Mouse (Mus musculus): ENCODE measurements at regions not wholly inside any gene's neighbourhood (a gene's known extent, or its start where the extent isn't known, plus 50 kb on each side); places are given as distances from the start of the nearest gene placed in this dataset.

DNA sequence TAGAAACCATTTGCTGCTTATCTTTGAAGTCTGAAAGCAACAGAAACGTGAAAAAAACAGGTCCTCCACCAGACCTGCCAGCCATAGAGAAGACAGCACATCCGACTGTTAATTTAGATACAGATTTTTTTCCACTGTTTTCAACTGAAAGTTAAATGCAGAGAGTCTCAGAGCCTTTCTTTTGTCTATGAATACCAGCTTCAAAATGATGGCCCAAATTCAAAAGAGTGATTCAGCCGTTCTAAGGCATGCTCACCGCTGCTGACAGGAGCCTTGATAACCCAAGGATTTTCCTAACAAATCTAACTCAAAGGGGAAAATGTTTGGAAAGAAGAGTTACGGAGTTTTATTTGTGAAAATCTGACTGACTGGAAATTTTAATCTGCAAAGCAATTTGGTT lies 207.1 kb upstream of the Gcfc2 start:
- no peak for DNase-seq (ENCODE audit: extremely low read depth, insufficient read length, low spot score)

DNA sequence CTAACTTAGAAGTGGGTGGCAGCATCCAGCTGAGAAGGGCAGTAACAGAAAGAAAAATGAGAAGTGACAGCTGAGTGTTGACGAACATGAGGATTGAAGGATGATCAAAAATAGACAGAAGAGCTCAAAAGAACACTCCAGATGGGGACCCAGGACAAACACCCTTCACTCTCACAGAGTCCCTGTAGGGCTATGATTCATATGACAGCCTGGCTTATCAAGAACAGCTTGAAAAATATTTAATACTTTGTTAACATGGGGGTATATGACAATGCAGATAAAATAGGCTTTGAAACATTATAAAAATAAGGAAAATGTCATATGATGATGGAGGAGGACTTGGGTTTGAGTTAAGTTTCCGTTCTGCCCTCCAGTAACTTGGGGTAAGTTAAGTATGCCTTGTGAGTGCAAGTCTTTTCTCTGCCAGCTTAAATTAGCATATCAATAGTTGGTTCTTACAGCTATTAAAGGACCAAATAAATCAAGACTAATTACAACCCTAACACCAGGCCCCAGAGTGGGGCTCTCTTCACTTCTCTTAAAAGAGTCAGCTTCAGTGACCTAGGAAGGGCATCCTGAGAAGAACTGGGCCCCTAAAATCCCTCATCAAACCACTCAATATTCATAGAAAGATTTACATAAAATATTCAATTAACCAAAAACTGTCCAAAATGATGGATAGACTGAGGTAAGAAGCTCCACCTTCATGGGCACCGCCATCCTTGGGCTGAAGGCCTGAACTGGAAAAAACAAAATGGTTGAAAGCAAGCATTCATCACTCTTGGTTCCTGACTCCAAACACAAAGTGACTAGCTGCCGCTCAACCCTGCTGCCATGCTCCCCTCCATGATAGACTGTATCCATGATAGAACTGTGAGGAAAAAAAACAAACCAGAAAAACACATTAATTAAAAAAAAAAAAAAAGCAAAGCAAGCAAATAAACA lies 198.6 kb upstream of the Gcfc2 start:
- DNase-seq (ENCODE audit: extremely low read depth, insufficient read length, low spot score), result no peak

DNA sequence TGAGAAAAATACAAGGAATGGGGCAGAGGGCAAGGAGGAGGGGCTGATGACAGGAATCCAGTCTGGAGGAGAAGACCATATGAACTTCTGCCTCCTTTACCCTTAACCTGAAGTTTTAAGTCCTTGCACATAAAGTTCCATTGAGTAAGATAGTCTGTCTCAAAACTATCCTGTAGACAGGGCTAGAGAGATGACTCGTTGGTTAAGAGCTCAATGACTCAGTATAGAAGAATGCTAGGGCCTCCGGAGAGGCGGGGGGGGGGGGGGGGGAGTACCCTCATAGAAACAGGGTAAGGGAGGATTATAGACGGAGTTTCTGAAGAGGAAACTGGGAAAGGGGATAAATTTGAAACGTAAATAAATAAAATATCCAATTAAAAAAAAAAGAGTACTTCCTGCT lies 191.8 kb upstream of the Gcfc2 start:
- peak; percentile 1 for DNase-seq (ENCODE audit: extremely low read depth, insufficient read length, low spot score)

DNA sequence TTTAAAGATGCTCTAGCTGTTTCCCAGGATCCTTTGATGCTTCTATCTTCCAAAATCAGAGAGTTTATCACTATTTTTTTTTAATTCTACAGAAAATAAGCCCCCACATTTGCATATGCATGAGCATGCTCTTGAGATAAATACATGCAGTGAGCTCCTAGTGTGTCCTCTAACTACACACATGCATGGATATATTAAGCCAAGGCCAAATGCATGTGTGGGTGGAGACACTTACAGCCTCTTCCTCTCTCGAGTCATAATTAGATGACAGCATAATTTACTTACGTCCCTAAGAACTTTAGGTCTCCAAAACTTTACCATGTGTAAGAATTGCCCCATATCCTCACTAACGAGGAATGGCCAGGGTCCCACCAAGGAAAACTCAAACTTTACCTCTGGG lies 189.9 kb upstream of the Gcfc2 start:
- no peak for DNase-seq (ENCODE audit: extremely low read depth, insufficient read length, low spot score)

DNA sequence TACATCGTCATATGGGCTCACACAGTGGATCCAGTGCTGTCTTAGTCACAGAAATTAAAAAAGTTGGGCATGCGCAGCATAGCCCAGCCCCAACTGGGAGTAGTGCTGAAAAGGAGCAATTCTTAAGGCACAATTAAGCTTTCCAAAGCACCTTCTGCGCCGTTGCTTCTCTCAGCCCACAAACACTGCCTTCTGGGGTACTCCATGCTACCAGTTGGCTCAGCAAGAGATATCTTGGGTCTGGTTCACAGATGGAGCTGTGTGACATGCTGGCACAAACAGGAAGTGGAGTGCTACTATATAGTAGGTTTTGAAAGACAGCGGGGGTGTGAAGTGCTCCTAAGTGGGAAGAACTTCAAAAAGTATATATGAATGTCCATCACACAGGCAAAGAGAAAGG lies 185.0 kb upstream of the Gcfc2 start:
- no peak for DNase-seq (ENCODE audit: extremely low read depth, insufficient read length, low spot score)

DNA sequence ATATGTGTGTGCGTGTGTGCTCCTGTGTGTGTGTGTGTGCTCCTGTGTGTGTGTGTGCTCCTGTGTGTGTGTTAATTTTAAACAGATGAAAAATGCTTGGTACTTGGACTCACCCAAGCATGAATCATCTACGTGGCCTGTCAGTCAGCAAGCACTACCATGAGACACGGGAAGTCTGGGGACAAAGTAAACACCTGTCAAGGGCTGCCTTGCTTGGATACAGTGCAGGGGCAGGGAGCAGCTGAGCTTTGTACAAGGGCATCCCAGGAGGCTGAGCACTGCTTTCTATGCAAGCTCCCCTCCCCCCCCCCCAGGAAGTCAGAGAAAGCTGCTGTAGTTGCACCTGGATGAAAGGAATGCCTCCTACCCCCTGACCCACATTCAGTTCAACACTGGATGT lies 173.8 kb upstream of the Gcfc2 start:
- no peak for DNase-seq (ENCODE audit: extremely low read depth, insufficient read length, low spot score)

DNA sequence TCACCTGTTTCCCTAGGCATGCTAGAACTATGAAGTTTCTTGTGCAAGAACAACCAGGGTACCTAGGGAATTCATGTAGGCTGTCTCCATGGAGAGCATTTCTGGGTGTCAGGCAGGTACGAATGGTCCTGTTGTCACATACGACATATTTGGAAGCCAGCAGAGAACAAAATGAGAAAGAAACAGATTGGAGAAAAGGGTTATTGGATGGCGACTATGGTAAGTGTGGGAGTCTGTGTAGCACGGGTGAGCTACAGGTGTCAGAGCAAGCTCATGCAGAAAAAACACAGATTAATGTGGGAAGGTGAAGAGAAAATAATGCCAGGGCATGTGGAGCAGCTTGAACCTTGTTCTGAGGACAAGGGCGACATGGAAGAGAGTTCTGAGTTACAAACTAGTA lies 171.8 kb upstream of the Gcfc2 start:
- DNase-seq (ENCODE audit: extremely low read depth, insufficient read length, low spot score), result no peak

DNA sequence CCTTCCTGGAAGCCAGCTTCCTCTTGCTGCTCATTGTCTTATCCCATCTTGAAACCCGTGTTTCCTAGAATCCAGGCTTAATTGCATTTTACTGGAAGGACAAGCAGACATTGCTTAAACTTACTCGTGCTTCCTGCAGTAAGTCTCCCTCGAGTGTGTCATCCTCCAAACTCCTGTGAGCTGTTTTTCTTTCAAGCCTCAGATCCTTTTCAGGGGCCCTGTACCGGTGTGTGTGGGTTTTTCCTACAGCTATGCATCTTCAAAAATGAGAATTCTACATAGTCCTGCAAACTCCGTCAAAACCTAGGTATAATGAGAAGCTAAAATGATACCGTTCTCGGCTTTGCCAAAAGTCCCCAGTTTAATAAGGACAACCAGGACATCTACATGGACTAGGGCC lies 167.2 kb upstream of the Gcfc2 start:
- no peak for DNase-seq (ENCODE audit: extremely low read depth, insufficient read length, low spot score)

DNA sequence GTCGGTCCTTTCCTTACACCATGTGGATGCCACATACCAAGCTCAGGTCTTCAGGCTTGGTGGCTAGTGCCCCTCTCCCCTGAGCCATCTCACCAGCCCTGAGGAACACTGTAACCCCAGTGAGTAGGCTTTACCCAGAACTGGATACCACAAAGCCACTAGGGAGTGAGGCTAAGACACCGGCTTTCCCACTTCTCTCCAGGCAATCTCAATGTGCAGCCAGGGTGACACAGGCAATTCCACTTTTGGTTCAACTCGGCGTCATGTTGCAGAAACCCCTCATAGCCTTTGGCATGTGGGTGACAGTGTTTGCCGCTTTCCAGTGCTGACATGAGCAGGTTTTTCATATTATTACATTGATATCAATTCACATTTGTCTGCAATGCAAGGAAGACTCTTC lies 164.6 kb upstream of the Gcfc2 start:
- no peak for DNase-seq (ENCODE audit: extremely low read depth, insufficient read length, low spot score)

DNA sequence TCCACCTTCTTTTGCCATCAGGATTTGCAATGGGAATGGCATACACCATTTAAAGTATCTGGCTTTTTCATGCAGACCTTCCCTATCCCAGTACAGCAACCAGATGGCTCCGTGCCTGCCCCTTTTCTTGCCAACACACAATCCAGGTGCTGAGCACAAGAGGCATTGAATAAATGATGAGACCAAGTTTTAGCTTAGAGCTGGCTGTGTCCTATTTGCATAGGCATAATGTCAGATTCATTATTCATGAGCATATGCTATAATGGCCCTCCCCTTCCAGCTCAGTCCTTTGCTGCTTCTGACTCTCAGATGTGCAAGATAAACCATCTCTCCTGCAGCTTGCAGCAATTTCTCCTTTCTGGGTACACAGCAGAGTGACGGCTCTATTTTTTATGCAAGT lies 163.3 kb upstream of the Gcfc2 start:
- DNase-seq (ENCODE audit: extremely low read depth, insufficient read length, low spot score), result no peak

DNA sequence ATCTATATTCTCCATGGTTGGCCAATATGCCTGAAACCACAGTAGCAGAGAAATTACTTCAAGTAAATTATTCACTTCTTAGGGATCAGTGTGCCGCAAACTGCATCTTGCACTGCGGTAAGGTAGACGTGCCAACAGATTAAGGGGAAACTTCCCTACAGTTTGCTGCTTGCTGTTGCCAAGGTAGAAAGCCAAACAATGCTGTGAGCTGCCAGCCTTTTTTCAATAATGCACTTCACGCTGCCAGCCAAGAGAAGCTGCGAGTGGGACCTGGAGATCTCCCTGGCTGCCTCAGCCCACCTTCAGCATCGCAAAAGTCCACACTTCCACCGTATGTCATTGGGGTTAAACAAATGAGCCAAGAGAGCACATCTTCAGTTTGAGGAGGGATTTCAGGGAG lies 157.6 kb upstream of the Gcfc2 start:
- no peak for DNase-seq (ENCODE audit: extremely low read depth, insufficient read length, low spot score)

DNA sequence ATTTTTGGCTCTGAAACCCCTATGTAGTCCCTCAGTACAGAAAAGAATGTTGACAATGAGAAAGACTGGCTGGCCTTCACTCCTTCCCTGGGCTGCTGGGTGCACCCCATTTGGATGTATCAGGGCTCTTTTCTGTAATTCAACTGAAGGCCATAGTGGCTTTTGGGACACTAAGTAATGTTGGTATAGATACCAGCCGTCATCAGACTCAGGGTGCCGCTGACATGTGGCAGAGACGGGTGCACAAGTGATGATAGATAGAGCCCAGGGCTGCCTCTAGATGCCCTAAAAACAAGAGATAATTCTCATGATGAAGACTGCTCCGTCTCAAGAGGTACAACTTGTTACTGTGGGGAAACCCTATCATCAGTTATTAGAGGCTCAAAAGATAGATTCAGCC lies 156.7 kb upstream of the Gcfc2 start:
- no peak for DNase-seq (ENCODE audit: extremely low read depth, insufficient read length, low spot score)

DNA sequence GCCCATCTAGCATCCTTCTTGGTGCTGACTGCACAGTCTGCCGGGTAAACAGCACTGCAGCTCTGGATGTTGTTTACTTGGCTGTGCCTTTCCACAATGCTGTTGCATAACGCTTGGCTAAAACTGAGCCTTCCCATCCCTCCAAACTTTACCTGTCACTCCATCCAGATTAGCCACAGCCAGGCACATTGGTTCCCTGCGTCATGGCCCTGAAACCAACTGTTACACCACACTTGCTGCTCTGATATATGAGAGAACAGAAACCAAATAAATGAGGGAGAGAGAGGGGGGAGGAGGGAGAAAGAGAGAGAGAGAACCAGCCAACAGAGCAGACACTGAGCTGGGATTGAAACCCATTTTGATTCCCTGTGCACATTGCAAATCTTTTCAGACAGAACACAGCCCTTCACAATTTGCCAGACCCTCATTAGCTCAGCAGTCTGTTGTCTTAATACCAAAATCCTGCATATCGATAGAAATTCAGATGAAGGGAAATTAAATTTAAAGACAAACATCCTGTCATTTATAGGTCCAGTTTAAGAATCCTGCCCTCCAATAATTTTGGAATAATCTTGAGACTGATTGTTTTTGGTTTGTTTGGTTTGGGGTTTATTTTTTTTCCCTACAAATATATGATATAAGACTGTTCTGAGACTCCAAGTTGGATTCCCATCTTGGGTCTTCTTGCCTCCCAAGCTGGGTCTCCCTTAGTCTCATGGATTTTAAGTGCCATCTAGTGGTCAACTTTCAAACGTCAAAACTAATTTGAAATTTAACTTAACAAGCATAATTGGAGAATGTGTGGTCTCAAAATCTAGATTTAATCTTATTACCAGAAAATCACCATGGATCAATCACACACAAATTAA lies 154.6 kb upstream of the Gcfc2 start:
- DNase-seq (ENCODE audit: extremely low read depth, insufficient read length, low spot score), result no peak

DNA sequence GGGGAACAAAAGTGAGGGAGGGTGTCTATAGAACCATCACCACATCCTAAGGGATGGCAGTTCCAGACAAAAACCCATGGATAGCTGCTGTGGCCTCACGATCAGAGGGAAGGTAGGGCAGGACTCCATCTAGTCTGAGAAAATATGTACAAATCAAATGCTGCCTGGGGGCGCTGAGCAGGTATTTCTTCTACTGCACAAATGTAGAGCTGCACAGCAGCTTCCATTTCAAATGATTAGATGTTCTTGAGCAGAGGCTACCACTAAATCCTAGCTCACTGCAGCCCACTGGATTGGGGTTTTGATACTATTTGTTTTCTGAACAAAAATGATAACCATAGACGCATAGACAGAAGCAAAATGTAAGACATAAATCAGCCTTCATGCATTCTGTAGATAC lies 153.2 kb upstream of the Gcfc2 start:
- no peak for DNase-seq (ENCODE audit: extremely low read depth, insufficient read length, low spot score)

DNA sequence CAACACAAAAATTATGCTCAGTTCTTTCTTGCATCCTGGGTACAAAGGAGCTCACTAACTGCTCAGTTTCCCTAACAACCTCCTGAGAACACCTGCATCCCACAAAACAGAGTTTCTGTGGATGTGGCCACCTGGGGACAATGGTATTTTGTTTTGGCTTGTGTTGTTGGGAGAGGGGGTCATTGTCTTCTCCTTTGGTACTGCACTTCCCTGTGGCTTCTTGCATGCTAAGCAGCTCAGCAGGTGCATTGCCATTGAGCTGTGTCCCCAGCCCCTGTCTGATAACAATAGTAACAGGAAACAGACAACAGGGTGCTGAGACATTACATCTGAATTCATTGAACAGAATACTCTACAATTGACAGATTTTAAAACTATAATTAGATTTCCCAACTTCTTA lies 151.6 kb upstream of the Gcfc2 start:
- no peak for DNase-seq (ENCODE audit: extremely low read depth, insufficient read length, low spot score)

DNA sequence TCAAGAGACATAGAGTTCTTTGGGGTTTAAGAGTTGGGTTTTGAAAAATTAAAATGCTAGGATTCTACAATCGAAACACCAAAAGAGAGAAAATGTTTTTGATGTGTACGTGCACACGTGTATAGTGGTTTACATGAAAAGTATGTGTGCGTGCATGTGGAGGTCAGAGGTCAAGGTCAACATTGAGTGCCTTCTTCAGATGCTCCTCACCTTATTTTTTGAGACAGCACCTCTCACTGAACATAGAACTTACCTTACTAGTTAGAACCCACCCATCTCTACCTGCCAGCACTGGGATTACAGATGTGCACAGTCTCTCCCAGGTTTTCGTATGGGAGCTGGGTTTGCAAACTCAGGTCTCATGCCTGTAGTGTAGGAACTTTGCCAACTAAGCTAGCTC lies 141.3 kb upstream of the Gcfc2 start:
- no peak for DNase-seq (ENCODE audit: extremely low read depth, insufficient read length, low spot score)

DNA sequence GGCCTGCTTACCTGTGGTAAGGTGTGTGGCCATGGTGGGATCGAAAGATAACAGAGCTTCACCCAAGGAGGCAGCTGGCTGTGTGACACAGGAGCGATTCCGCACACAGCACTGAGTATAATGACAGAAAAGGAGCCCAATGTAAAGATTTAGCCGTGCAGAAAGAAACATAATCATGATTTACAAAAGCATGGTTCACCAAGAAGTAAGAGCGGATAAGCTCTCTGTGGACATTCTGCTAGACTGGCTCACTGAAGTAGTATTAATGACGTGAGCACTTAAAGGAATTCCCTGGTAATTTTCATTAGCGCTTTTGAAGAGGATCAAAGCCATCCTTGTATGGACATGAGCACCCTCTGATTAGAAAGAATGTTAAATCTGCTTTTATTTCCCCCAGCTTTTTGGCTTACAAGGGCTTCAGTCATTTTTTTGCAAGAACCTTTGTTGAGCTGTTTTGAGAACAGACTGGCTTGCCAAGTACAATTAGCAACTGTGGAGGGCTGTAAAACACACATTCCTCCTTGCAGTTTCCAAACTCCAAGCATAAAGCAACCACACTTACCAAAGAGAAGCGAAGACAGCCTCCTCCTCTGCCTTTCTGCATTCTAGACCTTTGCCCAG lies 140.5 kb upstream of the Gcfc2 start:
- DNase-seq (ENCODE audit: extremely low read depth, insufficient read length, low spot score), result no peak

DNA sequence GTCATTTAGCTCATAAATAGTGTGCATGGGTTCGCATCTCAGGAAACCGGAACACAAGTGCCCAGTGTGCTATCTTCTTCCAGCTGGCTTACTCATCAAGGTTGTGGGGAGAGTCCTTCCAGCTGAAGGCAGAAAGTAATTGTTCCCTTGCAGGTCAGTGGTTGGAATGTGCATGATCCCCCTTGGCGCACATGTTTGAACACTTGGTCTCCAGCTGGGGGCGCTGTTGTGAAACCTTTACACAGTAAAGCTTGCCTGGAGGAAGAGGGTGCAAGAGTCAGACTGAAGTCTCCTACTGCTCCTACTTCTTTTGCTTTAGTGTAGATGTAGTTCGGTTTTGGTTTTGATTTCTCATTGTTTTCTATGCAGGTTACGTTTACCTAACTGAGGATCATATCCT lies 128.2 kb upstream of the Gcfc2 start:
- DNase-seq (ENCODE audit: extremely low read depth, insufficient read length, low spot score), result no peak

DNA sequence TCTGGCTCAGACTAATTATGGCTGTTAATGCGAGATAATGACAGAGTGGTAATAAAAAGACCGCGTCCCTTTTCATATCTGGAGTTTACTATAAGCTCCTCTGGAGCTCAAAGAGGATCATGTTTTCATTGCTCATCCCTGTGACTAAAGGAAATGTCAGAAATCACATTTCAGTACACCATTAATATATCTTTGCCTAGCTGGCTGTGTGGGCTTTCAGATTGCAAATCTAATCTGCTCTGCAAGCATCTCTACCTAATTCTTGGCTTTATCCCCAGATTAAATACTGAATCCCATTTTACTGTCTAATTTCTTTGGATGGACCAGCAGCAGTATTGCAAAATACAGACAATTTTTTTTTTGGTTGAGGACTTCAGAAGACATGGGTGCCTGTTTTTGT lies 122.6 kb upstream of the Gcfc2 start:
- DNase-seq (ENCODE audit: extremely low read depth, insufficient read length, low spot score), result no peak

DNA sequence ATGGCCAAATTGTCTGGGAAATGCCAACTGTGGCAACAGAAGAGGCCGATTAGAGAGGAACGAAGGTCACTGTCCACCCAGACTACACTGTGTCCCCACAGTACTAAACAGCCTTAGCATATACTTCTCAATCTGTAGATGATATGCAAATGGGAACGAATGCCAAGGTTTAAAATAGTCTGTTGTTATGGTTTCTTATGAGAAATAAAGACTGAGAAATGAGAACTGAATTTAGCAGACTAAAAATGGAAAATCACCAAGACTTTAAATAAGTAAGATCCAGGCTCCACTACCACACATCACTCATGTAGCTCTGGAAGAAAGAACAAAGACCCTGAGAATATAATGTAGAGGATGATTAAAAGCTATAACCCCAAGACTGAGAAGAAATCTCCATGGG lies 121.7 kb upstream of the Gcfc2 start:
- no peak for DNase-seq (ENCODE audit: extremely low read depth, insufficient read length, low spot score)

DNA sequence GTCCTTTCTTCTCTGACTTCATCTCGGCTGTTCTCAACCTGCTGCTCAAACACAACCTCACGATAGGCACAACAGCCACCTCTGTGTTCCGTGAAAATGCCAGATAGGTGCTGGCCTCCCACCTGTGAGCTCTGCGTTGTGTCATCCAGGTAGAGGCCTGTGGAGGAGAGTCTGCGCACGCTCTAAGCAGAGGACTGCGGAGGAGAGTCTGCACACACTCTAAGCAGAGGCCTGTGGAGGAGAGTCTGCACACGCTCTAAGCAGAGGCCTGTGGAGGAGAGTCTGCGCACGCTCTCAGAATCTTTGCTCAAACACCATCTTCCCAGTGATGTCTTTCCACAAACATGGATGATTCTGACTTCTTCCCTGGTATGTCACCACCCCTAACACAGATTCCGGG lies 117.5 kb upstream of the Gcfc2 start:
- no peak for DNase-seq (ENCODE audit: extremely low read depth, insufficient read length, low spot score)
